Mouse (Mus musculus): ENCODE data around the gene Sec61a1. TPM values are rescaled to one million over a fixed set of nuclear protein-coding genes. Genes with fewer than 3 reads are reported as not detected.

Gene Sec61a1
- total RNA-seq, 4 experiments from 2014 or later, result 11.0 to 17.2 (median 14.6) TPM

- no peak for DNase-seq (ENCODE audit: low spot score in 2 of 2)
Measured at GRCm38 (mm10) chr6:88517701-88518403, 853 bp downstream of the Sec61a1 start.

DNA sequence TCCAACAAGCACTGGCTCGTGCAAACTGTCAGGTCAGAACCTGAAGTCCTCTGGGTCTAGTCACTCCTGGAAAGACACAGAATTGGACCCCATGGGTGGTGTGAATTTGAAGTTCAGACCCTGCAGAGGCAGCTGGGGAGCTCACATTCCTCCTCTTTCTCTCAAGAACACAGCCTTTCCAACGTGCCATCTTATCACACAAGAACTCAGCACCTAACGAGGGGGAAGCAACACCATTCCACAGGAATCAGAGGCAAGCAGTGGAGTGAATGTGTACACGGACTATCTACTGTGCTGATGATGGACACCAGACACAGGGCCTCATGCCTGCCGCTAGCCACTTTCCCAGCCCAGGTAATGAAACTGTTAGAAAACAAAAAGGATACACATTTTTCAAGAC lies 2.0 kb downstream of the Sec61a1 start:
- no peak for DNase-seq (ENCODE audit: low spot score in 2 of 2)

DNA sequence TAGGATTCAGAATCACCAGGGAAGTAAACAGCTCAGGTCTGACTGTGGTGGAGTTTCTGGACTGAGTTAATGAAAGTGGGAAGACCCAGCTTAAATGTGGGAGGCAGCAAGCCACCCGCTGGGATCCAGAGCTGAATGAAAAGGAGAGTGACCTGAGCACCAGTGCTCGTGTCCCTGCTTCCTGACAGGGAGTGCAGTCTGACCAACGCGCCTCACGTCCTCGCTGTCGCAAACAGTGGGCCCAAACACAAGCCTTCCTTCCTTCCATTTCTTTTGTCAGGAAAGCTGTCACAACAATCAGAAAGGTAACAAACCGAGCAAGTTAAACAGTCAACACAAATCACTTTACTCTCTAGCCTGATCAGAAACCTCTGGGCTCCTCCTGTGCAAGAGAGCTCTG lies 2.7 kb downstream of the Sec61a1 start:
- no peak for DNase-seq (ENCODE audit: low spot score in 2 of 2)

GRCm38 (mm10) chr6:88514546-88514945 lies 4.2 kb downstream of the Sec61a1 start:
- DNase-seq (ENCODE audit: low spot score in 2 of 2), result no peak

- DNase-seq (ENCODE audit: low spot score in 2 of 2), result no peak
Measured at GRCm38 (mm10) chr6:88513984-88514383, 4.7 kb downstream of the Sec61a1 start.

DNA sequence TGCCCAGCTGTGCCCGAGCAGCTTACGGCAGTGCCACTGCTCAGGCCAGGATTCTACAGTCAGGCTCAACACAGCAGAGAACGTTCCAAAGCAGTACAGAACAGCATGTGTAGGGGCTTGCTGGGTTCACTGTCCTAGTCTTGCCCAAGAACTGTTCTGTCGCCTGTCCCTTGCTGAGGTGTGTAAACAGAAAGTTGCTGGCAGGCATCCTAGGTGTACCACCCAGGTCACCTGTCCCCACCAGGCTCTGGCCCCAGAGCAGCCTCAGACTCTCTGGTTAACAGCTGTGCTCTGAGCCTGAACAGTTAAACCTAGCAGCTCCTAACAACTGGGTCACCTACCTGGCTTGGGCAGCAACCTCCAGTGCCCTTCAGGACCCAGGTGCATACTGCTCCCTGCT lies 15.7 kb downstream of the Sec61a1 start:
- no peak for DNase-seq (ENCODE audit: low spot score in 2 of 2)

DNA sequence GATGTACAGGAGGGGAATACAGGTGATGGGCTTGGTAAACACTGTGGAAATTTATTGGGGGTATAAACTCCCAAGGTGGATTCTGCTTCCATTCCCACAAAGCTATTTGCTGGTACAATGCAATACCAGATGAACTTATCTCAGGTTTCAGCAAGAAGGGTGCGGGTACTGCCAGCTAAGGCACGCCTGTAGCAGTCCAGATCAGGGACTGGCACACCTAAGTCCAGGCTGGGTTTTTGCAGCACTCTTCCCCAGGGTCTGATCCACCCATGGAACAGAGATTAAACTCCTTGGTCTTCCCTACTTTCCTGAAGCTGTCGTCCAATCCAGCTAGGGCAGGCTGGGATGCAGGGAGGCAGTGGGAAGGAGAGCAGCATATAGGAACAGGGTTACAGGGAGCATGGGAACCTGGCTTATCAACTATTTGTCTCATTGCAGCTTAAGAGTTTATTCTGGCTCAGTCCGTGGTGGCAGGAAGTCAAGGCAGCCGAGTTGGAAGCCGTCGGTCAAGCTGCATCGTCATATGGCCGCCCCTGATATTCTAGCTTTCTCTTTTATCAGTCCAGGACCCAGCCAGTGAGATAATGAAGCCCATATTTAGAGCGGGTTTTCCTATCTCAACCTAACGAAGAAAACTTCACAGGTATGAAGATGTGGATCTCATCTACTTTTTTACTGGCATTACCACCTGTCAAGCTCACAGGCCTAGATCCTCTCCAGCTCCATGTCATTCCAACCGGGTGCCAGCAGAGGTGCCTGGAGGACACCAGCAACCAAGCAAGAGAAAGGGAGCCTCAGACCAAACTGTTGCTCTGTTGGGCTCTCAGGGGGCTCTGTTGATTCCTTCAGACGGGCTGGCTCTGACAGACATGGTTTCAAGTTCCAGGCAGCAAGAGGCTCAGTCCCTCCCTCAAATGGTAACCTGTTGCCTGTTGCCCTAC lies 16.4 kb downstream of the Sec61a1 start:
- DNase-seq (ENCODE audit: low spot score in 2 of 2), result no peak

DNA sequence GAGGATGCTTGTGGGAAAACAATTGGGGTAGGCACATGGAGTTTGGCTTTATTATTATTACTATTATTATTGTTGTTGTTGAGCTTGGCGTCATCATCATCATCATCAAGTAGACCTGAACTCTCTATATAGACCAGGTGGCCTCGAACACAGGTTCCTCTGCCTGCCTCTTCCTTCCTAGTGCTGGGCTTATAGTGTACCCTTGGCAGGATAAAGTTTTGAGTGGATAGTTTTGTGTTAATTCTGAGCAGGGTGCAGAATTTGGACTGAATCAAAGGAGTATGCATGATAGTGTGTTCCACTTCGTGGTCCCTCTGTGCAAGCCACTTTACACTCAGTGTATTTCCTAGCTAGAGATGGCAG lies 18.3 kb downstream of the Sec61a1 start:
- no peak for DNase-seq (ENCODE audit: low spot score in 2 of 2)

- no peak for DNase-seq (ENCODE audit: low spot score in 2 of 2)
Measured at GRCm38 (mm10) chr6:88499481-88500404, 19.0 kb downstream of the Sec61a1 start.

DNA sequence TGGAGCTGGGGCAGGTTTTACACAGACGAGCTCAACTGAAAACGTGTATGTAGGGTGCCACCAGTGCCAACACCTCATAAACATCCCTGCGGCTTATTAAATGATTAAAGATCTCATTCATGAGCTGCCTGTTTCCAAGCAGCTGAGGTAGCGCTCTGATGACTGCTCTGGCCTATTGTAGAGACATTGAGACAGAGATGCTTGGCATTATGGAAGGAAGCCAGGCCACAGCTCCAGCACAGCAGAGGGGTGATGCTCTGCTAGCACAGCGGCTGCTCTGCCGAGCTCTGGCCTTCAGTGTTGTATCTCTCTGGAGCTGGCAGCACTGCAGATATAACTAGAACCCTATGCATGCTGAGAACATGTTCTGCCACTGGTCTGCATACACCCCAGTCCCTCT lies 25.0 kb downstream of the Sec61a1 start:
- DNase-seq (ENCODE audit: low spot score in 2 of 2), result no peak

DNA sequence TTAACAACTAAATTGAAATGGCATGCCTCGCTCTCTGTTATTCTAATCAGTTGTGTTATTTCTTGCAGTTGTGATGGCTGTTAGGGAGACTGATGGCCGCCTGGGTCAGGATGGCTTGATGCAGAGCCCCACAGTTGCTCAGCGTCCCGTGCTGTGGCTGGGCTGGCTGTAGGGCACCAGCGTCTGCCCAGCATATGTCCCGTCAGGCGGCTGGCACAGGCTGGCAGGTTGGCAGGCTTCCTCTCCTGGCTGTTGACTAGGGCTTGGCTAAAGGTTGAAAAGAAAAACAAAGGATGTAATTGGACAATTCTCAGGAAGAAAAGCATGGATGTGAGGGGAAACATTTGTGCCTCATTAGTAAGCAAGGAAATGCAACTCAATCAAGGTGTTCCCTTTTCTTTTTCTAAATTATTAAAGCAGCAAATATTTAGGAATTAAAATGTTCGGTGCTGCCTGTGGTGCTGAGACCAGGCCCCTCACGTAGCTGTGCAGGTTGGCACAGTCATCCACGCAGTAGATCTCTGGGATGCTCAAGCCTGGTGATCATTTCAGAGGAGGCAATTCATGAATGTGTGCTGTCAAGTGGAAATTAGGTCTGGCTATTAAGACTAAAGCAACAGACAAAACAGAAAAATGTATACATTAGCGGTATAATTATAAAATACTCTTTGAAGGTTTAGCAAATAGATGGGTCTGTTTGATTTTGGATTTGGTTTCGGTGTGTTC lies 27.9 kb downstream of the Sec61a1 start:
- peak in 1 of 2 experiments; percentile 24 for DNase-seq (ENCODE audit: low spot score in 2 of 2)

- DNase-seq (ENCODE audit: low spot score in 2 of 2), result no peak
Measured at GRCm38 (mm10) chr6:88489834-88490233, 28.9 kb downstream of the Sec61a1 start.

DNA sequence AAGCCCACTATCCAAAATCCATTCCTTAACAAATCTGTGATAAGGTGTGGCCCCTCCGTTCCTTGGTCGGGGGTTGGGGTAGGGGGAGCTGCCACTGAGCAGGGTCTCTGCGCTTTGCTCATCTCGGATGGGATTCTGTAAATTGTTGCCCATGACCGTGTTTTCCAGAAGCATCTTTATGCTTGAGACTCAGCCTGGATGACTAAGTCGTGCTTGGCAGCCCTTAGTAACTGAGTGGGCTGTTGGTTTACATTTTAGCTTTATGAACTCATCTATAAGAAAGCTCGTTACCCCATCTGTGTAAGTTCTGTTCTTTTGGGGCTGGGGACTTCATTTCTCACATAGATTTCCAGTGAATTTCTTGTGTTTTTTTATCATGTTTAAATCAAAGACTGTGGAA lies 29.7 kb downstream of the Sec61a1 start:
- DNase-seq (ENCODE audit: low spot score in 2 of 2), result no peak

DNA sequence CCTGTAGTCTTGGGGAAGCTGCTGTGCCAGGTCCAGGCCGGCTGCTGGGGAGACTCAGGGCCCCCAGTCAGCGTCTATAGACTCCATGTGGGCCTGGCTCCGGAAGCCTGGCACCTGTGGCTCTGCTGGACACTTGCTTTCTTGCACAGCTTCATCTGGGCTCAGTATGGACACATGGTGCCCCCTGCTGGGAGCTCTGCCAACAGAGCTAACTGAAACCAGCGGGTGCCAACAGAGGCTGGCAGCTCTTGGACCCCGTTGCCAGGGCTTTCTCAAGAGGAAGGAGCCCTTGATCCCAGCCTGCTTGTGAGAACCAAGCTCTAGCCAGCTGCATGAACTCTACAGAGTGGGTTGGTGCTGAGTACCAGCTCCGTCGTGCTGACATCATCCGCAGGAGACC lies 31.8 kb downstream of the Sec61a1 start:
- DNase-seq (ENCODE audit: low spot score in 2 of 2), result peak in 1 of 2 experiments; percentile 28

DNA sequence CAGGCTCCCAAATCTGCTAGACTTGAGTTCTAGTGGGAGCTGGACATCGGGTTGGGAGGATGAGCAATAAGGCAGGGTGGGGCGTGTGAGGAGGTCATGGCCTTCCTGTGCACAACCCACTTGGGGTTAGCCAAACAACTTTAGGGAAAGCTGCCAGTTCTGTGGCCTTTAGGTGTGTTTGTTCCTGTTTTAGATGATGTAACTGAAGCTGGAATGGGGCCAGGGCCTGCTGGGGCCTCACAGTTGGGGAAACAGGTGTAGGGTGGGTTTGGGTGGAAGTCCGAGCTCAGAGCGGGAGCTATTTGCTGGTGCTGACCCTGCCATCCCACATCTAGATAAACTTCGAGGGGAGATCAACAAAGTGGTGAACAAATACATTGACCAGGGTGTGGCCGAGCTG lies 33.3 kb downstream of the Sec61a1 start:
- no peak for DNase-seq (ENCODE audit: low spot score in 2 of 2)

GRCm38 (mm10) chr6:88483913-88484312 lies 34.8 kb downstream of the Sec61a1 start:
- DNase-seq (ENCODE audit: low spot score in 2 of 2), result no peak

DNA sequence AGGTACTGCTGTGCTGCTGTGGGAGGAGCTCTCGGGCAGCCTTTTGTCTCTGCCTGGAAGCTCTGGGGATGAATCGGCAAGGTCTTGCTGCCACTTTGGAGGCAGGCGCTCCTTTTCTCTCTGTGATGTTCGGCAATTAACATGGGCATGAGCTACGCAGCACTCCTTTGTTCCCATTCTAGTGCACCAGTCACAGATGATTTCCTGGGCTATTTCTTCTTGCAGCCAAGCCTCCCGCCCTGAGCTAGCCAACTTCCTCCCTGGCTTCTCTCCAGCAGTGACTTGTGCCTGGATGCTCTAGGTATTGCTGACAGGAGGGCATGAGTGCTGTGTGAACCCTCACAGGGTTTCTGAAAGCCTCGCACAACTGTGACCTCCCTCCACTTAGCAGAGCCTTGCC lies 35.6 kb downstream of the Sec61a1 start:
- DNase-seq (ENCODE audit: low spot score in 2 of 2), result no peak

DNA sequence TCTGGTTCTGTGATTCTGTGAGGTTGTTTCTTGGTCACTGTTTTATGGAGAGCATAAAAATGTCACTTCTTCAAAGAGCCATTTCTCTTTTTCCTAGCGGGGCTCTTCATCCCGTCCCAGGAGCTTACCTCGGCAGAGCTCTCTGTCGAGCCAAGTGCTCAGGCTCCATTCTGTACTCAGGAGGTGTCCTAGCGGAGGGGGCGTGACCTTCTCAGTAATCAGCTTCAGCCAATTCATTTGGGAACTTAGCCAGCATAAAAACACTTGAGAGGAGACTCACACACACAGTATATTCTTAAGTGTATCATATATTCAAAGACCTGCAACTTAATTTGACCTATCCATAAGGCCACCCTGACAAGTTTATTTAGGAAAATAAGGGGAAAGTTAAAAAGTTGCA lies 38.3 kb downstream of the Sec61a1 start:
- no peak for DNase-seq (ENCODE audit: low spot score in 2 of 2)

- DNase-seq (ENCODE audit: low spot score in 2 of 2), result no peak
Measured at GRCm38 (mm10) chr6:88469878-88470277, 48.8 kb downstream of the Sec61a1 start.

GRCm38 (mm10) chr6:88465181-88465920 lies 53.4 kb downstream of the Sec61a1 start, which contains the start of gene Ruvbl1:
Gene Ruvbl1, plus strand, starts transcription at chr6:88465409.
- peak; percentile 82 to 85 for DNase-seq (ENCODE audit: low spot score in 2 of 2)

Measured in gastrocnemius, adult 8-10 months (tissue).